Mouse (Mus musculus): ENCODE results near the gene Tnfaip8l1. TPM values are rescaled to one million over a fixed set of nuclear protein-coding genes. Genes with fewer than 3 reads are reported as not detected.

The Tnfaip8l1 gene
- 4.4 and 5.3 TPM in 2 replicates for polyA plus RNA-seq (2015; fragmentation: Nextera tagmentation; extraction: Ambion mirVana)

GRCm38 (mm10) chr17:56162231-56162774 is at the start of gene Tnfaip8l1:
Tnfaip8l1 (plus strand) TSS chr17:56162477.

DNA sequence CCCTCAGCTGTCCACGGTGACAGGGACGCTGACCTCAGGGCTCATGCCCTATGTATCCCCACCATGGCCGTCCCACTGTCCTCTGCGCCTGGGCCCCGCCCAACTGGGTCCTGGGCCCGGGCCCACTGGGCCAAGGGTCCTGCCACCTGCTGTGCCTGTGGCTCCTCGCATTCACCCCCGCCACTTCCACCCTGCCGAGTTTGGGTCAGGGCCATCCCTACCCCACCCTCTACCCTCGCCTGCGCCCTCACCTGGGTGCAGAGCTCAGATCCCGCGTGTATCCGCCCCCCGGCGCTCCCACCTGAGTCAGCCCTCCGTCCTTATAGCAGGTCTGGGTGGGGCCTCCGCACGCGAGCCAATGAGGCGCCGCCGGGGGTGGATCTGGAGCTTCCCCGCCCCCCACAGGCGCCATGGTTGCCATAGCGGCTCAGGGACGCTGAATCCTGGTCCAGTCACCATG is 45.0 kb upstream of the Tnfaip8l1 start, which contains the start of gene Plin5:
Plin5 (minus strand) TSS at position 346 of the 460 bp plus-strand sequence.

DNA sequence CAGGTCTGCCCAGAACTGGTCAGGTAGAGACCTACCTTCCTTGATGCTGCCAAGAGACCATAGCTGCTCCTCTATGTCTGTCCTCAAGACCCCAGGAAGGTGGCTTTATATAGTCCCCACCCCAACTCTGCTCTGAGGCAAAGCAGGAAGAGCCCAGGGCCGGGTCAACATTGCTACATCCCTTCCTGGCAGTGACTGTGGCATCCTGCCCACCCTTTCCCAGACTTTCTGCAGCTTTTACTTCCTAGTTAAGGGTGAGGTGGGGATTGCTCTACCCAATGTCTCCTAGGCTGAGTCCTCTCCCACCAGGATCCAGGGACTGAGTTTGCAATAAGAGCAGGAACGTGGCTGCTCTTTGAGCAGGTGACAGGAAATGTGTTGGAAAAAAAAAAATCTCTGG is 40.5 kb upstream of the Tnfaip8l1 start, which contains the start of gene Lrg1:
Lrg1 (minus strand) TSS at position 176 of the 400 bp plus-strand sequence.

GRCm38 (mm10) chr17:56139858-56140595 is 22.2 kb upstream of the Tnfaip8l1 start, which contains the start of gene Sema6b:
Sema6b (minus strand) TSS chr17:56140343.

GRCm38 (mm10) chr17:56183658-56184103 is 21.4 kb downstream of the Tnfaip8l1 start, which contains the start of gene Mydgf:
Mydgf (minus strand) TSS chr17:56183920.

GRCm38 (mm10) chr17:56218377-56219191 is 56.3 kb downstream of the Tnfaip8l1 start, which contains the start of gene Dpp9:
Dpp9 (minus strand) TSS chr17:56218905.

Small RNAs within 50 kb of the gene (microRNA-seq; reads per million reads assigned to microRNA genes)
- 0 reads per million in 2 experiments for gene Gm44397

Other genes starting within 250 kb of the Tnfaip8l1 start
- 4.9 TPM in 2 replicates for gene Zfp119b, start 213.0 kb upstream of the Tnfaip8l1 start, polyA plus RNA-seq (2015; fragmentation: Nextera tagmentation; extraction: Ambion mirVana)
- gene Ebi3, start 209.8 kb upstream of the Tnfaip8l1 start, polyA plus RNA-seq (2015; fragmentation: Nextera tagmentation; extraction: Ambion mirVana): 2.5 and 2.7 TPM in 2 replicates
- 10.1 and 10.6 TPM in 2 replicates for gene Yju2, start 203.4 kb upstream of the Tnfaip8l1 start, polyA plus RNA-seq (2015; fragmentation: Nextera tagmentation; extraction: Ambion mirVana)
- gene Shd, start 192.0 kb upstream of the Tnfaip8l1 start, polyA plus RNA-seq (2015; fragmentation: Nextera tagmentation; extraction: Ambion mirVana): 0.93 and 1.0 TPM in 2 replicates
- 0.50 and 0.99 TPM in 2 replicates for gene Fsd1, start 176.0 kb upstream of the Tnfaip8l1 start, polyA plus RNA-seq (2015; fragmentation: Nextera tagmentation; extraction: Ambion mirVana)
- 6.6 and 7.3 TPM in 2 replicates for gene Stap2, start 156.9 kb upstream of the Tnfaip8l1 start, polyA plus RNA-seq (2015; fragmentation: Nextera tagmentation; extraction: Ambion mirVana)
- 31.9 and 32.3 TPM in 2 replicates for gene Mpnd, start 156.8 kb upstream of the Tnfaip8l1 start, polyA plus RNA-seq (2015; fragmentation: Nextera tagmentation; extraction: Ambion mirVana)
- 66.6 and 83.7 TPM in 2 replicates for gene Sh3gl1, start 125.8 kb upstream of the Tnfaip8l1 start, polyA plus RNA-seq (2015; fragmentation: Nextera tagmentation; extraction: Ambion mirVana)
- 3.2 and 3.8 TPM in 2 replicates for gene Chaf1a, start 122.0 kb upstream of the Tnfaip8l1 start, polyA plus RNA-seq (2015; fragmentation: Nextera tagmentation; extraction: Ambion mirVana)
- 40.5 and 49.7 TPM in 2 replicates for gene Ubxn6, start 87.4 kb upstream of the Tnfaip8l1 start, polyA plus RNA-seq (2015; fragmentation: Nextera tagmentation; extraction: Ambion mirVana)
- 55.9 and 57.9 TPM in 2 replicates for gene Hdgfl2, start 82.8 kb upstream of the Tnfaip8l1 start, polyA plus RNA-seq (2015; fragmentation: Nextera tagmentation; extraction: Ambion mirVana)
- 18.2 and 19.4 TPM in 2 replicates for gene Plin4, start 52.7 kb upstream of the Tnfaip8l1 start, polyA plus RNA-seq (2015; fragmentation: Nextera tagmentation; extraction: Ambion mirVana)
- gene Plin5, start 44.9 kb upstream of the Tnfaip8l1 start, polyA plus RNA-seq (2015; fragmentation: Nextera tagmentation; extraction: Ambion mirVana): 74.6 and 107 TPM in 2 replicates
- 18.9 and 26.6 TPM in 2 replicates for gene Lrg1, start 40.5 kb upstream of the Tnfaip8l1 start, polyA plus RNA-seq (2015; fragmentation: Nextera tagmentation; extraction: Ambion mirVana)
- gene Sema6b, start 22.1 kb upstream of the Tnfaip8l1 start, polyA plus RNA-seq (2015; fragmentation: Nextera tagmentation; extraction: Ambion mirVana): 3.8 and 5.9 TPM in 2 replicates
- gene Mydgf, start 21.4 kb downstream of the Tnfaip8l1 start, polyA plus RNA-seq (2015; fragmentation: Nextera tagmentation; extraction: Ambion mirVana): 48.0 and 53.9 TPM in 2 replicates
- gene Dpp9, start 56.4 kb downstream of the Tnfaip8l1 start, polyA plus RNA-seq (2015; fragmentation: Nextera tagmentation; extraction: Ambion mirVana): 15.8 and 16.8 TPM in 2 replicates
- 62.2 and 73.4 TPM in 2 replicates for gene Fem1a, start 94.3 kb downstream of the Tnfaip8l1 start, polyA plus RNA-seq (2015; fragmentation: Nextera tagmentation; extraction: Ambion mirVana)
- gene Ticam1, start 114.3 kb downstream of the Tnfaip8l1 start, polyA plus RNA-seq (2015; fragmentation: Nextera tagmentation; extraction: Ambion mirVana): 2.5 TPM in 2 replicates
- 51.4 and 59.0 TPM in 2 replicates for gene Plin3, start 130.4 kb downstream of the Tnfaip8l1 start, polyA plus RNA-seq (2015; fragmentation: Nextera tagmentation; extraction: Ambion mirVana)
- 0.14 TPM in 1 of 2 replicates, not detected in the other for gene Arrdc5, start 137.8 kb downstream of the Tnfaip8l1 start, polyA plus RNA-seq (2015; fragmentation: Nextera tagmentation; extraction: Ambion mirVana)
- 12.9 and 16.1 TPM in 2 replicates for gene Uhrf1, start 140.8 kb downstream of the Tnfaip8l1 start, polyA plus RNA-seq (2015; fragmentation: Nextera tagmentation; extraction: Ambion mirVana)
- 11.6 and 12.8 TPM in 2 replicates for gene Kdm4b, start 163.6 kb downstream of the Tnfaip8l1 start, polyA plus RNA-seq (2015; fragmentation: Nextera tagmentation; extraction: Ambion mirVana)